Mouse (Mus musculus): ENCODE measurements around the gene Exoc6b.

The Exoc6b gene

DNA sequence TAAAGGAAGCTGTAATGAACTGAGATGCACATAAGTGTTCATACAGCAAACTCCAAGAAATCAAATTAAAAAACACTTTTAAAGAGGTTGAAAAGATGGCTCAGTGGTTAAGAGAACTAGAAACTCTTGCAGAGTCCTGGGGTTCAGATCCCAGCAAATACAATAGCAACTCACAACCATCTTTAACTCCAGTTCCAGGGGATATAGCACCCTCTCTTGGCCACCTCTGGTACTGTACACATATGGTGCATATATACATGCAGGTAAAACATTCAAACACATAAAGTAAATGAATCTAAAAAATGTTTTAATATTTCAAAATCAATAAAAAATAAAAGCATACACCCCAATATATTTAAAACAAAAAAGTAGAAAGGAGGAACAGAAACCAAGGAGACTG, 73.9 kb downstream of the Exoc6b start:
- in situ Hi-C loops (cut with MboI; ENCODE audit: low sequenced_read_pairs) = no loop called here

DNA sequence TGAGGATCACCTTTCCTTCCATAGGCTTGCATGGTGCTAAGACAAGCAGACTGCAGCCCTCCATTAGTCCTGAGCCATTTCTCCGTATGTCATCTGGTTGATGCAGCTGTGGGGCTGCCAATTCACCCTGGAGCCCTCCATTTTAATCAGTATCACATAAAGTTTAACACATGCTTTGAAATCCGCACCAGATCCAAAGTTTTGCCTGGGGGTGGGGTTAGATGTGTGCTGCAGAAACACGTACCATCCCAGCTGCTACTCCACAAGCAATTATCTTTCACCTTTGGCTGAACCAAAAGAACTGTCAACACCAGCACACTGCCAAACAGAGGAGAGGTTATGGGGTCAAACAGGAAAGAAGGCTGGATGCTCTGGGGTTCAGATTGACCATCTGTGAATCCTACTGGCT, 92.7 kb downstream of the Exoc6b start:
- in situ Hi-C loops (cut with MboI; ENCODE audit: low sequenced_read_pairs) = no loop called here

DNA sequence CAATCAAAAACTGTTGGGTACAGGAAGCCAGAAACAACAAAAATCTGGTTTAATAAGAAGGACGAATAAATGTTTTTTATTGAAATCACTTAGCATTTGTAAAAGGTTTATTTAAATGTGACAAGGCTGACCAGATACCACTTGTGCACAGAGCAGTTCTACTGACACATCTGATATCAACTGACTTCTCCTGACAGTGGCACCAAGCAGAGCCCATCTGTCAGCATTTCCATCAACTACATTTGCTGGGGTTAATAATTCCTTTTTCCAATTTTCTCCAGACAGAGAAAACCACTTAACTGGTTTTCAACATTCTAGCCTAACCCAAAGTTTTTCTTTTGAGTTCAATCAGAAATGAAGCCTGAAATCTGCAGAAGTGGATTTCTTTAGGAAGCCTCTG, 100.8 kb downstream of the Exoc6b start:
- in situ Hi-C loops (cut with MboI; ENCODE audit: low sequenced_read_pairs) = no loop called here

DNA sequence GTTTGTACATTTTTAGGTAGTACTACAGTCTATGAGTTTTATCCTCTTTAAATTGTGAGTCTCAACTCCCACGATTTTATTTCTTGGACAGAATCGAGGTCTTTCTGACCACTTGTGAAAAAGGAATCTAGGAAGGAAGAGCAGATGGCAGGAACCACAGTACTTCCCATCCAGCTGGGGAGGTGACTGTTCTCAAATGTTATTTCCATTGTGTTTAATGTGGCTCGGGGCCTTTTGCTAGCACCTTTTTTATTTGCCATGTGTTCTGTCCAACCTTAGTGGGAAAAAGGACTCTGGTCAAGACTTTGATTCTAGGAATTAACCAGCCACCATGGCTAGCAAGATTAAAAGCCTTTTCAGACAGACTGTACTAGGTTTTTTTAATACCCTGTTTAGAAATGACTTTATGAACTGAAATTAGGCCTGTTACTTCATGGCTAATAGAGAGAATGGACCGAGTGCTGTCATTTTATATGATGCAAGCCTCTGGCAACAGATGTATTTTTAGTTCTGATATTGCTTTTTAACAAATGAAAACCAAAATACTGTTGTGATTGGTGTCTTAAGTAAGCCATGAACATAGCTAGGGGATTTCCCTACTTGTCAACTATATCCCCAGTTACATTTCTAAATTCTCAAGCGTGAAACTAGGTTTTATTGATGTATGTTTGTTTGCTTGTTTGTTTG, 104.4 kb downstream of the Exoc6b start:
- in situ Hi-C loops (cut with MboI; ENCODE audit: low sequenced_read_pairs) = no loop called here

DNA sequence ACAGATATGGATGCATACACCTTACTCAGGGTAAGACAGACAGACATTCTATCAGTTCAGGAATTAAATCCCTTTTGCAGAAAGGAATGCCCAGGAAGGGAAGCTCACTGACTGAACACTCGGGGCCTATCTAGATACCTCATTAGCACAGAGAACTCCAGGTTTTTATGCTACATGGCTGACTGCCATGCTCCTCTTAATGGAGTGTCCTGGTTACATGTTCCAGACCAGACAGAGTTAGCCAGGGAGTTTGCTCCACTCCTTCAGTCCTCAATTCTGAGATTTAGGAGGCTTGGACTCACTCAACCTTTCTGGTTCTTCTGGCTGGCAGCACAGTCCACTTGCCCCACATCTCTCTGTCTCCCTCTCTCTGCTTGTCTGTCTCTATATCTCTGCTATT, 106.3 kb downstream of the Exoc6b start:
- in situ Hi-C loops (cut with MboI; ENCODE audit: low sequenced_read_pairs) = no loop called here

DNA sequence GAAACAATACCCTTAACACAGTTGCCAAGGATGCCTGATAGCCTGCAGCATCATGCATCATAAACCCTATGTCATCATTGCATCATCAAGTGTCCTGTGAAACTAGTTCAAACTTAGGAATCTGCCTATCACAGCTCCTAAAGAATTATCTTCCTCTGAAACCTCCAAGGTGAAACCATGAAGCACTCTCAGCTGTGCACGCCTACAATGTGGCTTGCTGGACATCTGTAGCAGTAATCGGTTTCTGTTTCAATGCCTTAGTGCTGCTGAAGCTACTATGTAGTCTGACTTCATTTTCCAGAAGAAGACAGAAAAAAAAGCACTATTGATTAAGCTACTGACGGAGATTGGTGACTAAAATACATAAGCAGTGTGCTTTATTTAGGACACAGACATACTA, 107.5 kb downstream of the Exoc6b start:
- in situ Hi-C loops (cut with MboI; ENCODE audit: low sequenced_read_pairs) = no loop called here

DNA sequence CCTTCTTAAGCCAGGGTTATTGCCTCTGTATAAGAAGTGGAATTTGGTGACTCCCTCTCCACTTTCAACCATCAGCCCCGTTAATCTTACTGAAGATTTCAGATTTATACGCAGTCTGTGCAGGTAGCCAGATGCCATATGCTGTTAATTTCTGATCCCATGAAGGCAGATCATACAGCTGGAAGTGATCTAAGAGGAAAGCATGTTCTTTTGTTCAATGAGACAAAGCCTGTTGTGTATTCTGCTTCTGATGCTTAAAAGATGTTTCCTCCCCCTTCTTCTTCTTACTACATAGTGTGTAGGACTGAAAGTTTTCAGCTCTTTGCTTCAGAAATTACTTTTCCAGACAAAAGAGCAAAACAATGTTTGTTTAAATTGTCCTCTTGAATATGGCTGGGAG, 109.8 kb downstream of the Exoc6b start:
- in situ Hi-C loops (cut with MboI; ENCODE audit: low sequenced_read_pairs) = no loop called here

DNA sequence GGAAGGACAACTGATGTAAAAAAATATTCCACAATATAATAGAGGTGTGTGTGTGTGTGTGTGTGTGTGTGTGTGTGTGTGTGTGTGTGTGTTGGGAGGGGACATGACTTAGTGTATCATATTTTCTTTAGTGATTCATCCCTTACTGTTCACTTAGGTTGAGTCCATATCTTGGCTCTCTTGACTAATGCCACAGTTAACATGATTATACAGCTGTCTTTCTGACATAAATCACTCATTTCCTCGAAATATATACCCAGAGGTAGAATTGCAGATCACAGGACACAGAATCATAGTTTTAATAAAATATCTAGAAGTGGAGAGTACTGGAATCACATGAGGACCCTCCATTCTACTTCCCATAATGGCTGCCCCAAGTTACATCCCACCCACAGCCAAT, 117.7 kb downstream of the Exoc6b start:
- in situ Hi-C loops (cut with MboI; ENCODE audit: low sequenced_read_pairs) = no loop called here

DNA sequence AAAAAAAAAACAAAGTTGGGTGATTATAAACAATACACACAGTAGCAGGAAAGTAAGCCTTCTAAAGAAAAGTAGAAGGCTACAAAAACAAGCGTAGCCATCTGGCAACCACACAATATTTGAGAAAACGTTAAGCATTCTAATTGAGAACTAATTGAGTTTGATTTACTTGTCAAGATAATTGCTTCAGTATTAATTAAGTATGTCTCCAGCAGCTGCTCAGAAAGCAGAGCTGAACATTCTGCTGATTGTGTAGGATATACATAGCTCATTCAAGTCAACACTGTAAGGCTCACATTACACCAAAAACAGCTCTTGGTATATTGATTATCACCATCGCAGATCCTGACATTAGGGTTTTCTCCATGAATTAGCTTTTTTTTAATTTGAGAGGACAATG, 122.7 kb downstream of the Exoc6b start:
- in situ Hi-C loops (cut with MboI; ENCODE audit: low sequenced_read_pairs) = no loop called here

DNA sequence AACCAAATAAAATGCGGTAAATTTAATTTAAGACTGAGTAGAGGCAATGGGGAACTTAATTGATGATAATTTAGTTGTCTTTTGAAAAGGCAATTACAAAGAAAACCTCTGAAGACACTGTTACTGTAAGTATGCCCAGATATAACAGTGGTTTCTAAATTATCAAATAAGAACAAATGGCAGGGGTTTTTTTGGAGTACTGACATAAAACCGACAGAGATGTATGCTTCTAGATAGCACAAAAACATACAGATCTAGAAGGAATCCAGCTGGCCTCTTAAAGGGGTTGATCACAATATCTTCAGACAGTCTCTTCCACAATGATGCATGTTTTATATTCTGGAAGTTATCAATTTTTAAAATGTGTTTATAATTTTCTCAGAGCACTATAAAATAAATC, 123.2 kb downstream of the Exoc6b start:
- in situ Hi-C loops (cut with MboI; ENCODE audit: low sequenced_read_pairs) = no loop called here

DNA sequence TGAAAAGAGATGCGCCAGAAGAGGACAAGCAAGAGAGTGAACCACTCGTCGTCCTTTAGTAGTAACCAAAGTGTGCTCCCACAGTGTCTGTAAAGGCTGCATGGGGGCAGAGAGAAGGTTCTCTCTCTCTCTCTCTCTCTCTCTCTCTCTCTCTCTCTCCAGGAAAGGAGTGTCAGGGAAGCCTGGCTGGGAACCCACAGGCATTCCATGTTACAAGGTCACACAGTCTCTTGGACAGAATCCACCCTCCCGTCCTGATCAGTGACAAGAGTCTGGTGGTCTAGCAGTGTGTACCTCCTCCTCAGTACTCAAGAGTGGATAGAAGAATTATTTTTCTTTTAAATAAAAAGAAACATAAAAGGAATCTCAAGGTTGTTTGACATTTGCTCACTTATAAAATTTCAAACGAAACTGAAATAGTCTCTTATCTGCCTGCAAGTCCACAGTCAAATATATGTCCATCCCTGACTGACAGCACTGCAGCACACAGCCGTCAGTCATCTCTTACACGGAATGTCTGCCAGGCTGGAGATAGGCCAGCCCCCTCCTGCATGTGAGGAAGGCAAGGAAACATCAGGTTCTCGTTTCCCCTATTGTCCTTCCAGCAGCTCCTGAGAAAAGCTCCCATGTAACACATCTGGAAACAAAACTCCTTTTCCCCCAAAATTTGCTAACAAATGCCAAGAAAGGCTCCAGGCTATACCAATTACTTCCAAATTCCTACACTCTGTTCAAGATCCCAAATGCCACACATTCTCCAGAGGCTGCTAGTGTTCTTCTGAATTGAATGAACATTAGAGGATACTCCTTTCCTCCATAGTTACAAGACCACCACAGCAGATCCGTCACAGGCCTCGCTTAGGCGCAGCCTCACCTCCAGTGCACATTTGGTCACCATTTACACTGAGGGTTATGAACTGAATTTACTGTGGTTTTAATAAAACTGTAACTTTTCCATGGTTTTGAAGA, 136.1 kb downstream of the Exoc6b start:
- in situ Hi-C loops (cut with MboI; ENCODE audit: low sequenced_read_pairs) = no loop called here

DNA sequence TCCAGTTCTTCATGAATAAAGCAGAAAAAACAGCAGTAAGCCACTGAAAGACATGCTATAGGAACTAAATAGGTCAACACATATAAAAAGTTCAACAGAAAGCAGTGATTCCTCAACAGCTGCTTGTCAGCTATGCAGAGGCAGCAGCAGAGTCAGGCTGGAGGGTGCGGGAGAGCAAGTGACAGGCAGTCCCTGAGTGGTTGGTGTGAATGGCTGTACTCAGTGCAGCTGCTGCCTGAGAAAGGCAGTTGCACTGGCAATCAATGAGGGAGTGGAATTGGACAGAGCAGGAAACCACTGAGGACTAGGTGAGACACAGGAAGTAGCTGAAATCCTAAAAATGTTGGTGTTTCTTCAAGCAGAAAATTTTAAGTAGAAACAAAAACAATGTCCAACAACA, 138.3 kb downstream of the Exoc6b start:
- in situ Hi-C loops (cut with MboI; ENCODE audit: low sequenced_read_pairs) = no loop called here

DNA sequence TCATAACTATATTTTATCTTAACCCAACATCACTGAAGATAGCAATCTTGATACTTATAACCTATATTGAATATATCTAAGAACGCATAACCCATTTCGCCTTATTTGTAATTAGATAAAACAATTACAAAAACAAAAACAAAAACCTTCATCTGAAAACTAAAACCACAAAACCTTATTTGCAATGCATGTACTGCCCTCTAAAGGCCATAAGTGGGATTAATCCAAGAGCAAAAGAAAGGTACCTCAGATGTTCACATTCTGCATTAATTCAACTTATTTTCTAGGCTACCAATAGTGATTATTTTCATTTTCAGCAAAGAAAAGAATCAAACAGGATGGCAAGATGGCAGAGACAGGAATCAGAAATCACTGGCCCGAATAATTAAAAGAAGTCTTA, 143.2 kb downstream of the Exoc6b start:
- in situ Hi-C loops (cut with MboI; ENCODE audit: low sequenced_read_pairs) = no loop called here

DNA sequence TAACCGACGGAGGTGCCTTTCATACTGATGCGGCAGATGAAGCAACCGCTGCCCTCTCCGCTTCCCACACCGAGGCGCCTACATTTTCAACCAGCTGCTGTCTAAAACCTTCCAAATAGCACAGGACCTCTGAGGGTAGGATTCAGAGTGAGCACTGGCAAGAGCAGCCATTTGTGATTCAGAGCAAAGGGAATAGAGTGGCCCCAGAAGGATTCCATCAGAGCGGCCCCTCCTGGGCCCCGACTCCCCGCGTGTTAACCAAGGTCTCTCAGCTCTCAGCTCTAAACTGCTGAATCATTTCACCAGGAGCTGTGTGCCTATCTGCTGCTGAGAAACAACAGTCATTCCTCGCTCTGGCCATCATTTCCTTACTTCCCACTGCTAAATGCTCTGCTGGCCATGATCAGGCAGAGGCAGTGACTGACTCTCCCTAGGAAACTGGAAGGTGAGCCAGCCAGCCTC, 145.5 kb downstream of the Exoc6b start:
- in situ Hi-C loops (cut with MboI; ENCODE audit: low sequenced_read_pairs) = no loop called here

DNA sequence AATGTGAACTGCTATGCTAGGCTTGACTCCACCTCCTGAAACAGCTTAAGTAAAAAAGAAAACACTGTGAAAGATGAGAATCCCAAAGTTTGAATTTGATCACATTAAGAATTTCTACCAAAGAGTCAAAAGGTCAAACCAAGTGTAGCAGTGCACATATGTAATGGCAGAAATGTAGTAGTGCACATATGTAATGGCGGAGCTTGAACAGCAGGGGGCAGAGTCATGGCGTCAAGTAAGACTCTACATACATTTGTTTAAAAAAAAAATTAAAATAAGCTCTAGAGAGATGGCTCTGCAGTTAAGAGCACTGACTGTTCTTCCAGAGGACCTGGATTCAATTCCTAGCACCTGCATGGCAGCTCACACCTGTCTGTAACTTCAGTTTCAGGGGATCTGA, 153.0 kb downstream of the Exoc6b start:
- in situ Hi-C loops (cut with MboI; ENCODE audit: low sequenced_read_pairs) = no loop called here

DNA sequence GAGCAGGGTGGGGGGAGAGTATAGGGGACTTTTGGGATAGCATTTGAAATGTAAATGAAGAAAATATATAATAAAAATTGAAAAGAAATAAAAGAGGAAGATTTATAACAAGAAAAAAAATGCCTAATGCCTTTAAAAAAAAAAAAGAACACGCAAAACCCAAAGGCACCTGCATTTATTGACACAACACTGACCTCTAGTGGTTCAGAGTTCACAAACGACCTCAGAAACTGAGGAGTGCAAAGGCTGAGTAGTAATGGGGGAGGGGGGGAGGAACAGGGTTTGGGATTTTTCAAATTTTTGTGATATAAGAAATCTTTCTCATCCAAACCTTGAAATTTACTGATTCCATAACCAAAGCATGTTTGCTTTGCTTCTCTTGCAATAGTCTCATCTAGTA, 156.9 kb downstream of the Exoc6b start:
- in situ Hi-C loops (cut with MboI; ENCODE audit: low sequenced_read_pairs) = no loop called here

DNA sequence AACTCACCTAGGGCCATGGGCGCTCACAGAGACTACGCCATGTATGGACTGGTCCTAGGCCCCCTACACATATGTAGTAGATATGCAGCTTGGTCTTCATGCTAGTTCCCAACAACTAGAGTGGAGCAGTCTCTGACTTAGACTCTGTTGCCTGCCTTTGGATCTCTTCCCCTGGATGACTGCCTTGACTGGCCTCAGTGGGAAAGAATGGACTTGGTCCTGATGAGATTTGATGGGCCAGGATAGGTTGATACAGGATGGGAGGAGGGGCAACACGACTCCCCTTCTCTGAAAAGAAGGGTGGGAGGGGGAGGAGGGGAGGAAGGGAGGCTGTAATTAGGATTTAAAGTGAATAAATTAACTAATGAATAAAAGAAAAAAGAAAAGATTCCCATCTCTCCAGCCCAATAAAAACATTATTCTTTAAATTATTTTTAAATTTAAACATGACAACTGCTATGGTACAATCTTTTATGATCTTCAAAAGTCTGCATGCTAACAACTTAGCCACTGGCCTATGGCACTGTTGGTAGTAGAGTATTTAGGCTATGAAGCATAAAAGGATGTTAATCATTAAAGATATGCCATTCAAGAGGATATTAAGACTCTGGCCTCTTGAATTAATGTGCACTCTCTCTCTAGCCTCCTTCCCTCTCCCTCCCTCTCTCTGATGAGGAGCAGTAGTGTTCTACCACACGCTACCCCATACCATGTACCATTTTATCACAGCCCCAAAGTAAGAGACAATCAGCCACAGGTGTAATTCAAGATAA, 170.1 kb downstream of the Exoc6b start:
- in situ Hi-C loops (cut with MboI; ENCODE audit: low sequenced_read_pairs) = no loop called here

DNA sequence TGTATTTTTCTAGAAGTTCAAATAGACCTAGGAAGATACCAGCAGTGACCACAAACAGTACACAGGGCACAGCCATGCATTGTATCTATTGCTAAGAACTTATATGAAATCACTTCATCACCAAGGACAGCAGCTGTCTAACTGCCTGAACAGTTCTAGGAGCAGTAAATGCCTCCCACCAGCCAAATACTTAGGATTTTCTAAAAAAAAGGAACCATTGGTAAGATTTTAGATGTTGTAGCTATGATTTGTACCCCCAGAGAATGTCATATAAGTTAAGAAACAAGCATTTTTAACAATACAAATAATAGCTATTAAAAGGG, 175.6 kb downstream of the Exoc6b start:
- in situ Hi-C loops (cut with MboI; ENCODE audit: low sequenced_read_pairs) = no loop called here

DNA sequence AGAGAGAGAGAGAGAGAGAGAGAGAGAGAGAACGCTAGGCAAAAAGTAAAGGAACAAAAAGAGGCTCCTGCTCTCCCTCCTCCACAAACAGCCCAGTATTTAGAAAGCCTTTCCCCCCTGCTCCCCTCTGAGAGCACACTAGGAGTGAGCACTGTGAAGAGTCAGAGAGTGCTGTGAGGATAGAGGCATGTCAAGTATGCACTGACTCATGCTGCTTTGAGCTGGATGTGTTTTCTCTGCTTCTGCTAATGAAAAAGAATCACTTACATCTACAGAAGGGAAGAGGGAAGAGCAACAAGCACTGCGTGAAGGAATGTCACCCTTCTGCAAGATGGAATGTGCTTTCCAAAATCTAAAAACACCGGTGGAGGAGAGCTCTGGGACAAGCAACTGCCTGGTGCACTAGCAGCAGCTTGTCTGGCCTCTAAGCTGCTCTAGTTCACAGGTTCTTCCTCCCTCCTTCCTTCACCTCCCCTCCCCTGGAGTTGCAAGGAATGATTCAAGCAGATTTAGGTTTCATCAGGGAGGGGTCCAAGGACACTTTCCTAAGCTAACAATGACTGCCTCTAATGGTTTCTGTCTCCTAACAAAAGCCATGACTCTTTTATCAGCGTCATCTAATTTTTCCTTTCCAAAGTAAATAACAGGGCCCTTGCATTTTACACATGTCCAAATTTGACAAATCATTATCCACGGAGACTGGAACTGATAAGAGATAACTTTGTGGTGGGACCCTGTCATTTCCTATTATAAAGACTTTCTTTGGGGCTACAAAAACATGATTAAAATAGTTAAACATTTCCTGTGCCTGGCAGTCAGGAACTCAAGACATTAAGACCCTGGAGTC, 176.2 kb downstream of the Exoc6b start:
- in situ Hi-C loops (cut with MboI; ENCODE audit: low sequenced_read_pairs) = no loop called here

DNA sequence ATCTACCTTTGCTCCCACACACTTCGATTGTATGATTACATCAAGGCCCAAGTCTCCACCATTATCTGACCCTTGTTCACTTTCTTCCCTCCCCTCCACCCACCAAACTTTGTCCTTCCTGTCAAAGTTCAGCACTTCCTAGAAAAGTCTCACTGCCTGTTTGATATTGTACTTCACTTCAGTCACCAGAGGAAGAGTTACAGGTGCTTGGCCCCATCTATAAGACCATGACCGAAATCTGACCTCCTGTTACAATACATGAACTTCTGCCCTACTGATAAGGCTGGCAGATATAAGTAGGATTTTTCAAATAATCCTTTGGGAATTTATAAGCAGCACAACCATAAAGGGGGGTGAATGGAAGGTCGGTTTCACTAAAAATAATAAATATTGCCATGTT, 182.8 kb downstream of the Exoc6b start:
- in situ Hi-C loops (cut with MboI; ENCODE audit: low sequenced_read_pairs) = no loop called here

DNA sequence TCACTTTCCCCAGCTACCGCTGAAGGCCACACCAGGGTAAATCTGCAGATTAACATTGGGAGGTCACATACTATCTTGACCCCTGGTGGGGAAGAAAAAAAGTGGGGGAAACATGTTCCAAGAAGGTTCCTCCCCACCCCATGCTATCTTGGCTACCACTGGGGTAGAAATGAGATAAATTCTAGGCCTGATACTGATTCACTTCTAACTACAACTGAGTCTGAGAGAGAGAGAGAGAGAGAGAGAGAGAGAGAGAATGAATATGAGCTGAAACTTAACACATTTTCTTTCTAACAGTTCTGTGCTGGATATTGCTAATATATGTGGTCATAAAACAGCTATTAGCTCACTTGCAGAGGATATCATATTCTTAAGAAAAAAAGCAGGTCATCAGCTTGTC, 184.2 kb downstream of the Exoc6b start:
- in situ Hi-C loops (cut with MboI; ENCODE audit: low sequenced_read_pairs) = no loop called here
